Mouse (Mus musculus) ES-E14 (cell line): ENCODE results near the gene Arhgap23. TPM values are rescaled to one million over a fixed set of nuclear protein-coding genes. Genes with fewer than 3 reads are reported as not detected.

Experiments
- DNase-seq: peaks from one replicate; pipeline ENCODE4 v3.0.0-alpha.2; 2013; ENCODE audit warnings: low read depth, low spot score
- H3K27ac ChIP-seq: 2 replicates; pipeline ENCODE4 v1.5.1; 2012; ENCODE audit warnings: low read depth, mild to moderate bottlenecking, low read length, moderate library complexity, mixed read lengths; ENCODE audit not compliant: poor library complexity, insufficient read depth, severe bottlenecking
- H3K36me3 ChIP-seq: 2 replicates; pipeline ENCODE4 v1.6.1; 2012; ENCODE audit warnings: mild to moderate bottlenecking, low read length, moderate library complexity, mixed read lengths; ENCODE audit not compliant: control insufficient read depth, poor library complexity, insufficient read depth, severe bottlenecking
- H3K4me1 ChIP-seq, 2 experiments: fragments of 150-350 bp in 1 of 2; sonication (generic) in 1 of 2; 2 replicates each; pipeline ENCODE4 v1.6.1; 2012; ENCODE audit warnings: low read length in 2 of 2, mild to moderate bottlenecking in 1 of 2, mixed read lengths in 1 of 2; ENCODE audit not compliant: control insufficient read depth in 2 of 2, insufficient read depth in 2 of 2, poor library complexity in 1 of 2
- H3K4me3 ChIP-seq, 2 experiments: fragments of 150-350 bp in 1 of 2; sonication (generic) in 1 of 2; 2 replicates each; pipeline ENCODE4 v1.5.1; 2012; ENCODE audit warnings: low read length in 2 of 2, low read depth in 1 of 2, mild to moderate bottlenecking in 1 of 2, mixed read lengths in 1 of 2; ENCODE audit not compliant: insufficient read depth in 1 of 2, poor library complexity in 1 of 2, severe bottlenecking in 1 of 2
- H3K9ac ChIP-seq: 2 replicates; pipeline ENCODE4 v1.6.1; 2012; ENCODE audit warnings: low read depth, mild to moderate bottlenecking, low read length, mixed read lengths; ENCODE audit not compliant: poor library complexity, insufficient read depth, severe bottlenecking
- H3K9me3 ChIP-seq: fragments of 150-350 bp; sonication (generic); 2 replicates; pipeline ENCODE4 v1.6.1; 2012; ENCODE audit warnings: low read depth, mild to moderate bottlenecking, low read length; ENCODE audit not compliant: control insufficient read depth, insufficient read depth
- CHD2 ChIP-seq: IDR thresholded peaks from 2 replicates; pipeline ENCODE4 v1.6.1; 2014; ENCODE audit warnings: mild to moderate bottlenecking, low read depth, low read length, inconsistent platforms
- HCFC1 ChIP-seq: IDR thresholded peaks from 2 replicates; pipeline ENCODE4 v1.6.1; 2012; ENCODE audit warnings: low read length, inconsistent platforms, borderline replicate concordance; ENCODE audit not compliant: insufficient read depth
- MAFK ChIP-seq: IDR thresholded peaks from 2 replicates; pipeline ENCODE4 v1.6.1; 2014; ENCODE audit warnings: mild to moderate bottlenecking, low read depth, low read length, inconsistent platforms; ENCODE audit not compliant: insufficient read depth
- ZC3H11A ChIP-seq: IDR thresholded peaks from 2 replicates; pipeline ENCODE4 v1.6.1; 2012; ENCODE audit warnings: low read depth, mild to moderate bottlenecking, inconsistent platforms, low read length, borderline replicate concordance
- ZNF384 ChIP-seq: IDR thresholded peaks from 2 replicates; pipeline ENCODE4 v1.6.1; 2012; ENCODE audit warnings: low read depth, low read length, inconsistent platforms
- in situ Hi-C, 2 experiments: fragments of 600-800 bp; cut with MboI; formaldehyde crosslinking; loops; one replicate each; pipeline ENCODE4 v1.15.1; 2025; ENCODE audit warnings: low sequenced_read_pairs in 2 of 2, inconsistent platforms in 1 of 2; ENCODE audit not compliant: unreplicated experiment in 2 of 2
- total RNA-seq: library from RNA; depleted of rRNA; stranded (reverse); fragments of 300-350 nt; gene quantifications from 2 replicates; pipeline ENCODE4 v1.2.3, GENCODE M21; 2012

Arhgap23 gene
- total RNA-seq, 1 experiment, result 22.6 TPM

DNA sequence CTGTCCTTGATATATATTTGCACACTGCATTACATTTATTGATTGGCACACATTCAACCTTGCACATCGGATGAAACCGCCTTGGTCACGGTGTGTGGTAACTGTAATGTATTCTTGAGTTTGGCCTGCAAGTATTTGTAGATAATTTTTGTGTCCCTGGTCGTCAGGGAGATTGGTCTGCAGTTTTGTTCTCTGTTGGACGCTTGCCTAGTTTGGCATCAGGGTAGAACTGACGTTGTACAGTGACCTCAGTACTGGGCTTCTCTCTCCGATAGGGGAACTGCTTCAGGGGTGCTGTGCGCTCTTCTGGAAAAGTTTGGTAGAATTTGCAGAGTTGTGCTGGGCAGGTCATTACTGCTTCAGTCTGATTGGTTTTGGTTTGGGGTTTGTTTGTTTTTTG lies 64.5 kb downstream of the Arhgap23 start:
- H3K9ac ChIP-seq, result no peak overlapping the region
- no peak overlapping the region for H3K27ac ChIP-seq
- in situ Hi-C loops, result no loop called here
- H3K4me3 ChIP-seq, result no peak overlapping the region
- no peaks in the 10 kb centered on the region for H3K9me3 ChIP-seq
- H3K4me1 ChIP-seq, result 0 out of 4 replicates have a peak, but pooled peaks cover 0 to 3% of the 10 kb centered on the region in 2 experiments
- no peak for TF ChIP-seq ZNF384
- no peak for TF ChIP-seq ZC3H11A
- TF ChIP-seq HCFC1, result no peak
- TF ChIP-seq MAFK, result no peak
- no peak for TF ChIP-seq CHD2
- H3K36me3 ChIP-seq, result peaks cover 32% of the 10 kb centered on the region
- no peak for DNase-seq

DNA sequence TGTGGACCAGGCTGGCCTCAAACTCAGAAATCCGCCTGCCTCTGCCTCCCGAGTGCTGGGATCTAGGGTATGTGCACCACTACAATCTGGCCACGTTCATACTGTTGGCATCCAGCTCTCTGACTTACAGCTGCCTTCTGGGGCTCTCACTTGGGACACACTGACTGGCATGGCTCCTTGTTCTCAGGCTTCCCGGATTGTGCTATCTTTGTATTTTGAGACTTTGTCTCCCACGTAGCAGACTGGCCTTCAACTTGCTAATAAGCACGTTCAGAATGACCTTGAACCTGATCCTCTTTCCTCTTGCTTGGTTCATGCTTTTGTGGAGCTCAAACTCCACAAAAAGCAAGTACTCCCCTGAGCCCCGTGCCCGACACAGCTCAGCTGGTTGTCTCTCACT lies 70.3 kb downstream of the Arhgap23 start:
- Histone ChIP-seq H3K4me3 (no peak overlapping the region), H3K9me3 (no peaks in the 10 kb centered on the region), H3K36me3 (peaks cover 15% of the 10 kb centered on the region), H3K4me1 (peaks cover 6% of the 10 kb centered on the region in 2 experiments; a peak in 2 of 4 replicates), H3K27ac (no peak overlapping the region), H3K9ac (no peak overlapping the region)
- DNase-seq, result no peak
- no peak for TF ChIP-seq ZC3H11A
- no peak for TF ChIP-seq MAFK
- in situ Hi-C loops, result no loop called here

GRCm38 (mm10) chr11:97487656-97488055 lies 72.3 kb downstream of the Arhgap23 start:
- H3K9ac ChIP-seq, result no peak overlapping the region
- H3K27ac ChIP-seq, result no peak overlapping the region
- in situ Hi-C loops, result no loop called here
- TF ChIP-seq MAFK, result no peak
- no peak for TF ChIP-seq ZC3H11A
- TF ChIP-seq HCFC1, result no peak
- TF ChIP-seq CHD2, result no peak
- no peak for TF ChIP-seq ZNF384
- H3K4me1 ChIP-seq, result peaks cover 6% of the 10 kb centered on the region in 2 experiments; a peak in 2 of 4 replicates
- H3K9me3 ChIP-seq, result no peaks in the 10 kb centered on the region
- peaks cover 25% of the 10 kb centered on the region for H3K36me3 ChIP-seq
- H3K4me3 ChIP-seq, result no peak overlapping the region
- no peak for DNase-seq

DNA sequence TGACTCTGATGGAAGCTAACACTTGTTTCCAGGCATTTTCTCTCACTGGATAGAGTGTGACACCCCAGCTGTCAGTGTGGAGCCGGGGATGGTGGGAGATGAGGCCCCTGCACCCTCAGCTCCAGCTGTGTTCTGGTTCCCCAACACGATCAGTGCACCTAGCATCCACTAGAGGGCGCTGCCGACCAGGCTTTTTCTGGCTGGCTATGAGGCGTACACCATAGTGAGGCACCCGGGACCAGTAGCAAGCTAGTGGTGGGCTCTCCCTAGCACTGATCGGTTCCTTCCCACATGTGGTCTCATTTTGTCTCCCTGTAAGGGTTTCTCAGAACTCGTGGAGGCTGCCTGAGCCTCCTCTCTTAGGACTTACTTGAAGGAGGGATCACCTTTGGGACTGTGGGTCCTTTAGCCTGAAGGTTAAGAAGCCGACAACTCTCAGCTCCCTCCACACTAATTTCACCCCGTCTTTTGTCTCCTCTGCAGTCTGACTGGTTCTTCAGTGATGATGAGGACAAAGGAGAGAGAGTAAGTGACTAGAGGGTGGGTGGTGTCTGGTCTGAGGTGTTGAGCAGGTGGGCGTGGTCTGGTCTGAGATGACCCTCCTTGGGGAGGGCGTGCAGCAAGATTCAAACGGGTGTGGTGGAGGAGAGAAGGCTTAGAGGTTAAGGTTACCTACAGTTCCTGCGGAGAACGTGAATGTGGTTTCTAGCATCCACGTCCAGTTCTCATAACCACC lies 74.4 kb downstream of the Arhgap23 start:
- DNase-seq, result peak; percentile 90
- Histone ChIP-seq H3K4me3 (peak overlapping the region in 1 of 2 experiments; percentile 27; a peak in 2 of 4 replicates), H3K9me3 (no peaks in the 10 kb centered on the region), H3K4me1 (peaks cover 3 to 6% of the 10 kb centered on the region in 2 experiments; a peak in 2 of 4 replicates), H3K27ac (no peak overlapping the region), H3K9ac (no peak overlapping the region), H3K36me3 (peaks cover 27% of the 10 kb centered on the region)
- TF ChIP-seq HCFC1 (no peak), CHD2 (no peak), ZC3H11A (0 out of 2 replicates have a peak, but pooled peaks have one; percentile 17)
- in situ Hi-C loops, result no loop called here

DNA sequence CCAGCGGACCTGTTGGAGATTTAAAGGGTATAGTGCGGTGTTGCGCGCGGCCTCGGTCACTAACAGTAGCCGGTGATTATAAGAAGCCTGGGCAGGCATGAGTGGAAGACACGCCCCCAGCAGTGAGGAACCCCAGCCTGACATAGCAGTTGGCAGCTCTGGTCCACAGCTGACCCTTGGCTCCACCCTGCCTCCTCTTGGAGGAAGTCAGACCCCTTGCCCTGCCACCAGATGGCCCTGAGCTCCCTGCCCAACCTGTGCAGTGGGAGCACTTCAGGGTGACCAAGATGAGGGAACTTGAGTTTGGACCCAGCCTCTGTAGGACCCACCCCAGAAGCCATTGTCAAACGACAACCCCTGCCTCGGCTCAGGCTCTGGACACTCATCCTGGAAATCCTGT lies 76.3 kb downstream of the Arhgap23 start:
- Histone ChIP-seq H3K4me3 (no peak overlapping the region), H3K4me1 (peaks cover 0 to 3% of the 10 kb centered on the region in 2 experiments; a peak in 1 of 4 replicates), H3K9me3 (no peaks in the 10 kb centered on the region), H3K36me3 (peaks cover 26% of the 10 kb centered on the region), H3K9ac (no peak overlapping the region), H3K27ac (no peak overlapping the region)
- in situ Hi-C loops, result no loop called here
- no peak for DNase-seq
- no peak for TF ChIP-seq MAFK
- no peak for TF ChIP-seq HCFC1
- TF ChIP-seq ZNF384, result no peak
- no peak for TF ChIP-seq ZC3H11A
- TF ChIP-seq CHD2, result no peak
